Mouse (Mus musculus): ENCODE measurements at regions not wholly inside any gene's neighbourhood (a gene's known extent, or its start where the extent isn't known, plus 50 kb on each side); places are given as distances from the start of the nearest gene placed in this dataset.

DNA sequence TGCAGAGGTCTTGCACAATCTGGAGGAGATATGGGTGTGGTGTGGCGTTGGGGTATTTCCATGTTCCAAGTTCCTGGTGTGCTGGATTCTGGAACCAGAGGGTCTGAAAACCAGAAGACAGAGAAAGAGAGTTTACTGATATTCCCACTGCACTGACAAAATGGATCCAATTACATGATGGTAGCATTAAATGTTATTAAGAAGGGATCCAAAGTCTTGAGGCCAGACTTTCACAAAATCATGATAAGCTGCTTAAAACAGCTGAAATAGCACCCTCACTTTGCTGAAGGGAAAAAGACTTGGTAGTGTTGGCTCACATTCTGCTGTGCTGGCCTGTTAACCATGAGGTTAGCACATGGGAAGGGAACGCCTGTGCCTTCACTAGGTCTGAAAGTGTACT is 288.6 kb upstream of the Rnaseh2b start:
- no peaks in the 10 kb centered on the region for H3K9me3 ChIP-seq (replicated peaks)
- H3K36me3 ChIP-seq, result no peaks in the 10 kb centered on the region
- no peak for ATAC-seq (replicated peaks; ENCODE audit: insufficient number of reproducible peaks, insufficient read depth, low FRiP score, low read depth)
- WGBS, result 88% methylated on average over 2 of the region's 2 CpGs
- H3K4me3 ChIP-seq, result no peak overlapping the region
- no peaks in the 10 kb centered on the region; the same call in 1 of the 2 replicates for H3K4me1 ChIP-seq (replicated peaks)
- no peak overlapping the region for H3K4me2 ChIP-seq
- no peaks in the 10 kb centered on the region for H3K27me3 ChIP-seq
- H3K27ac ChIP-seq, result no peak overlapping the region
- H3K9ac ChIP-seq, result no peak overlapping the region

DNA sequence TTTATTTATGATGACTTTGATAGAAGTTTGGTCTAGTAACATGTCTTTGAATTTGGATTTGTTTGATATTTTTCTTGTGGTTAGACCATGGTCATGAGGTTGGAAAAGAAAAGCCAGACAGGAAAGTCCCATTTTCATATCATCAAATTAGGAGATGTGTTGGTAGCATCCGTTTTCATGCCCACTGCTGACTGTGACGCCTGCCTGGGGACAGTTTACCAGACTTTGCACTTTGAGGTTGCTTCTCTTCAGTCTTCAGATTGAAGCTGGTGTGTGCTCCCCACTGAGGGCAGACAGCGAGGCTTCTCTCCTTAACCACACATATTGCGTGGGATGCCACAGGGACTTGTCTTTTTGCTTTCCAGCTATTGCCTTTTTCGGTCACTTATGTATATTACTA is 283.7 kb upstream of the Rnaseh2b start:
- H3K36me3 ChIP-seq, result no peaks in the 10 kb centered on the region
- no peak overlapping the region for H3K4me3 ChIP-seq
- no peak overlapping the region for H3K27ac ChIP-seq
- no peaks in the 10 kb centered on the region for H3K4me1 ChIP-seq (replicated peaks)
- no peaks in the 10 kb centered on the region for H3K27me3 ChIP-seq
- no peaks in the 10 kb centered on the region for H3K9me3 ChIP-seq (replicated peaks)
- WGBS, result 86% methylated on average over 5 of the region's 5 CpGs
- no peak for ATAC-seq (replicated peaks; ENCODE audit: insufficient number of reproducible peaks, insufficient read depth, low FRiP score, low read depth)
- no peak overlapping the region for H3K9ac ChIP-seq
- H3K4me2 ChIP-seq, result no peak overlapping the region

DNA sequence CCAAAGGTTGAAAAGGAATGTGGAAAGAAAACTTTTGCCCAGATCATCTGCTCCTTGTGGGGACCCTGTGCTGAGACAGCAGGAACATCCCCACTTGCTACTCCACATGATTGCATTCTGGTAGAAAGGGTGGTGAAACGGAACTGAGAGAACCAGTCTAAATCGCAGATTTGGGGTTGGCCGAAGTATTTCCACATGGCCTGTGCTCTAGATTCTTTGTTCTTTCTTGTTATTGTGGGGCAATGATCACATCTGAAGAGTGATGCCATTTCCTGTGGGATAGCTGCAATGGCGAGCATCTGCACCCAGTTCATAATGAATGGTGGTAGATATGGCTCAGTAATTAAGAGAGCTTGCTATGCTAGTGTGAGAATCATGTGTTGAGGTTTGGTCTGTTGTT is 273.6 kb upstream of the Rnaseh2b start:
- Histone ChIP-seq H3K4me2 (no peak overlapping the region), H3K4me3 (no peak overlapping the region), H3K9ac (no peak overlapping the region), H3K27me3 (no peaks in the 10 kb centered on the region), H3K36me3 (no peaks in the 10 kb centered on the region), H3K9me3 (replicated peaks) (no peaks in the 10 kb centered on the region), H3K27ac (no peak overlapping the region), H3K4me1 (replicated peaks) (no peaks in the 10 kb centered on the region)
- no peak for ATAC-seq (replicated peaks; ENCODE audit: insufficient number of reproducible peaks, insufficient read depth, low FRiP score, low read depth)
- WGBS, result 81% methylated on average over 4 of the region's 4 CpGs

DNA sequence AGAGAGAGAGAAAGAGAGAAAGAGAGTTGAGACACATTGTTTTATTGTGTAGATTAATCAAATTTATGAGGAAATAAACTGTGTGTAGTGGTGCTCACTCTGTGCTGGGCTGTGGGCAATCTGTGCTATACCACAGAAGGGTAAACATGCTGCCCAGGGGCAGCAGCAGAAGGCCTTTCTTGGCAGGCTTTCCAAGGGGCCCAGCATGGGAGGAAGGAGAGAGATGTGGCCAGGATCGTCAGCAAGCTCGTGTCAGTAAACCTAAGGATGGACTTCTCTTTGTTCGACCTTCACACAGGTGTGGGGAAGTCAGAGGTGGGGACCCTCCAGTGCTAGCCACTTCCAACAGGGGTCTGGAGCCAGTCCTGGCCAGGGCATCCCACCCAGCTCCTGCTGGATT is 271.4 kb upstream of the Rnaseh2b start:
- Histone ChIP-seq H3K4me1 (replicated peaks) (no peaks in the 10 kb centered on the region), H3K4me2 (no peak overlapping the region), H3K9me3 (replicated peaks) (no peaks in the 10 kb centered on the region), H3K9ac (no peak overlapping the region), H3K27ac (no peak overlapping the region), H3K36me3 (no peaks in the 10 kb centered on the region), H3K4me3 (no peak overlapping the region), H3K27me3 (no peaks in the 10 kb centered on the region)
- no peak for ATAC-seq (replicated peaks; ENCODE audit: insufficient number of reproducible peaks, insufficient read depth, low FRiP score, low read depth)
- 56% methylated on average over 3 of the region's 3 CpGs for WGBS

DNA sequence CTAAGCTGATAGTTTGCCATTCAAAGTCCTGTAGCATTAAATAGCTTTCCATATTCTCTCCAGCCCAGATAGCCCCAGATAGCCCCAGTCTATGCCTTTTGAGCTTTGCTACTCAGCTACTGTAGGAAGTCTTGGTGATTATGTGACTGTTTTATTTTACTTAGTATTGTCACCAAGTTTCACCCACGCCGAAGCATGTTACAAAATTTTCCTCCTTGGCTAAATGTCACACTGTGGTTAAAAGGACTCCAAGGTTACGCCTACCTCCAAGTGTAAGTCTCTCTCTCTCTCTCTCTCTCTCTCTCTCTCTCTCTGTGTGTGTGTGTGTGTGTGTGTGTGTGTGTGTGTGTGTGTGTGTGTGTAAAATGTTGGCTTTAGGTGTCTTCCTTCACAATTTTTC is 270.2 kb upstream of the Rnaseh2b start:
- H3K27ac ChIP-seq, result no peak overlapping the region
- H3K9me3 ChIP-seq (replicated peaks), result no peaks in the 10 kb centered on the region
- no peaks in the 10 kb centered on the region for H3K4me1 ChIP-seq (replicated peaks)
- no peaks in the 10 kb centered on the region for H3K27me3 ChIP-seq
- WGBS, result 85% methylated on average over 3 of the region's 3 CpGs
- no peak for ATAC-seq (replicated peaks; ENCODE audit: insufficient number of reproducible peaks, insufficient read depth, low FRiP score, low read depth)
- H3K36me3 ChIP-seq, result no peaks in the 10 kb centered on the region
- H3K4me3 ChIP-seq, result no peak overlapping the region
- H3K9ac ChIP-seq, result no peak overlapping the region
- H3K4me2 ChIP-seq, result no peak overlapping the region

DNA sequence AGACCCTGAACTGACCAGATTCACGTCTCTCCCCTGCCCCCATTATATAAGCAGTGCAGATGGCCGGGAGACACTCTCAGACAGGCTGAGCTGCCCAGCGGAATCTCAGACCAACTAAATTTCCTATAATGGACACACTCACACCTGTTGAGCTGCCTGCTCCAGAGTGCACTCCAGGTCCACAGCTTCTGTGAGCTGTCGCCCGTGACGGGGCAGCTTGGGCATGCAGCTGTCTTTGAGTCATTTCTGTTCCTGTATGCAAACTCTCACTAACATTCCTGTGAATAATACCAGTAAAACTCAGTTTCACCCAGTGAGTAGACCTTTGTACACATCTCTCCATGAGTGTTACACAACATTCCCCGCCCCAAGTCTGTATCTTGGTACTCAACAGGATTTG is 269.4 kb upstream of the Rnaseh2b start:
- H3K4me2 ChIP-seq, result no peak overlapping the region
- H3K9ac ChIP-seq, result no peak overlapping the region
- H3K36me3 ChIP-seq, result no peaks in the 10 kb centered on the region
- H3K4me3 ChIP-seq, result no peak overlapping the region
- H3K9me3 ChIP-seq (replicated peaks), result no peaks in the 10 kb centered on the region
- no peak overlapping the region for H3K27ac ChIP-seq
- ATAC-seq (replicated peaks; ENCODE audit: insufficient number of reproducible peaks, insufficient read depth, low FRiP score, low read depth), result no peak
- H3K27me3 ChIP-seq, result no peaks in the 10 kb centered on the region
- H3K4me1 ChIP-seq (replicated peaks), result no peaks in the 10 kb centered on the region
- WGBS, result 79% methylated on average over 7 of the region's 7 CpGs

DNA sequence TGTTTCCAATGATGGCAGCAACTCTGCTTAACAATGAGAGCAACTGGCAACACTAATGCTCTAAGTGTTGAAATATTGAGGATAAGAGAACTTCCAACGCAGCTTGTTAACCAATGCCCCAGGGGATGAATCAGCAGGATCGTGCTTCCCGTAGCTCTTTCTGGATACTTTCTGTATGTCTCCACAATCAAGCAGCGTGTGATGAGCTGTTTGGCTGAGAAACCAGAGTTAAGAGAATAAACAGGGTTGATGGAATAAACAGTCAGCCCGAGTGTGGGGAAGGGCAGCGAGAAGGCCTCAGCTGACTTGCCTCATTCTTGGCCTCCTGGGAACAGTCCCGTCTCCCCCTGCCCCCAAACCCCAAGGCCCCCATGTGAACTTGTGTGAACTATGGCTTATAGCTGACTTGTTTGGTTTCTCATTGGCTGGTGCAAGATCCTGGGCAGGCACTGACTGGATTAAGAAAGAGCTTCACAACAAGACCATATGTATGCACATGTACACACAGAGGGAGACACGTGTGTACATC is 264.6 kb upstream of the Rnaseh2b start:
- Histone ChIP-seq H3K4me1 (replicated peaks) (no peaks in the 10 kb centered on the region), H3K4me2 (no peak overlapping the region), H3K9ac (no peak overlapping the region), H3K36me3 (no peaks in the 10 kb centered on the region), H3K9me3 (replicated peaks) (no peaks in the 10 kb centered on the region), H3K27ac (no peak overlapping the region), H3K4me3 (no peak overlapping the region), H3K27me3 (no peaks in the 10 kb centered on the region; the same call in 1 of the 2 replicates)
- 61% methylated on average over 8 of the region's 8 CpGs for WGBS
- ATAC-seq (replicated peaks; ENCODE audit: insufficient number of reproducible peaks, insufficient read depth, low FRiP score, low read depth), result no peak

DNA sequence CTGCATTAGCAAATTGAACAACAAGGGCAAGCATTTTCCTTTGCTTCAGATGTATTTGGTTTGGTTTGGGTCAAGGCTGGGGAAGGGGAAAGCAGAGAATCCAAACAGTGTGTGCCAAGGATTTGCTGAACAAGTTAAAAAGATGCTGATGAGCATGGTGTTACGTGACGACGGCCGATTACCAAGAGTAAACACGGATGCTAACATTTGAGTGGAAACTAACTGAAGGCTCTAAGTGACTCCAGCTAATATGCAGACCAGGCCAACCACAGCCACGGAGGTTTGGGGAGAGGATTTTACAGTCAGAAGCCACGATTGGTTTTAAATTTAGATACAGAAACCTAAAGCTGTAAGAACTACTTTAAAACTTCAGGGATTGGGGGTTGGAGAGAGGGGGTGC is 262.3 kb upstream of the Rnaseh2b start:
- H3K4me2 ChIP-seq, result no peak overlapping the region
- no peaks in the 10 kb centered on the region for H3K9me3 ChIP-seq (replicated peaks)
- no peaks in the 10 kb centered on the region for H3K4me1 ChIP-seq (replicated peaks)
- no peak overlapping the region for H3K9ac ChIP-seq
- H3K27me3 ChIP-seq, result no peaks in the 10 kb centered on the region; the same call in 1 of the 2 replicates
- H3K27ac ChIP-seq, result no peak overlapping the region
- no peak for ATAC-seq (replicated peaks; ENCODE audit: insufficient number of reproducible peaks, insufficient read depth, low FRiP score, low read depth)
- H3K4me3 ChIP-seq, result no peak overlapping the region
- WGBS, result 73% methylated on average over 7 of the region's 7 CpGs
- H3K36me3 ChIP-seq, result no peaks in the 10 kb centered on the region

DNA sequence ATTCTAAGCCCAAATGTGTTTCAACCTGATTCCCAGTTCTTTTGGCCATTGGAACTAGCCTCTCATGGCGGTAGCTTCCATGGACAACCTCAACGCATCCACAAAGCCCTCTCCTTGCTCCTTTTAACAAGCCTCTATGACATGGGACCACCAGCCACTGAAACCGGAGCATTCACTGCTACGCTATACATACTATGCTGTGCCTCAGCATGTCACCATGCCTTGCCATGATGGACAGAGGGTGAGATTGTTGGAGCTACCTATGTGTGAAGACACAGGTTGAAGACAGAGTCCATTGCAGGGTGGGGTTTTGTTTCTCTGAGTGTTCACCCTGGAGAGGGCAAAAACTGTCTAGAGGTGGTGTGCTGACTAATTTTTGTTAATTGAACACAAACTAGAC is 258.7 kb upstream of the Rnaseh2b start:
- Histone ChIP-seq H3K27ac (no peak overlapping the region), H3K9ac (no peak overlapping the region), H3K27me3 (no peaks in the 10 kb centered on the region; the same call in 1 of the 2 replicates), H3K4me1 (replicated peaks) (0 out of 2 replicates have a peak, but pooled peaks cover 4% of the 10 kb centered on the region), H3K9me3 (replicated peaks) (no peaks in the 10 kb centered on the region), H3K4me3 (no peak overlapping the region), H3K36me3 (no peaks in the 10 kb centered on the region), H3K4me2 (no peak overlapping the region)
- no peak for ATAC-seq (replicated peaks; ENCODE audit: insufficient number of reproducible peaks, insufficient read depth, low FRiP score, low read depth)
- whole genome bisulfite sequencing, result 92% methylated on average over 4 of the region's 4 CpGs

DNA sequence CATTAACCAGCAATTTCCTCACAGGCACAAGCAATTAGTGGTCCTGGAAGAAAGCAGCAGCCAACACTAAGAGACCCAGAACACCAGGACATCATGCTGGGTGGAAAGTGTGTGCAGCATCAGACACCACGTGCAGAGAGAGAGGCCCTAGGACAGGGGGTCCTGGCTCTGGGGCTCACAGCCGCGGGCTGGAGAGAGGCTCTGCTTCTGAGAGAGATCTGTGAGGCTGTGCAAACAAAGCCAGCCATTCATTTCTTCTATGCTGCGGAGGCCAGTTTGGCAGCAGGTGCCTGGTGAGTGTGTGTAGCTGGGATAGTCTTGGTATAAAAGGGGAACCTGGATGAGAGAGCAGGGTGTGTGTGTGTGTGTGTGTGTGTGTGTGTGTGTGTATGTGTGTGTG is 257.7 kb upstream of the Rnaseh2b start:
- Histone ChIP-seq H3K4me3 (no peak overlapping the region), H3K27ac (no peak overlapping the region), H3K4me1 (replicated peaks) (0 out of 2 replicates have a peak, but pooled peaks cover 4% of the 10 kb centered on the region), H3K27me3 (no peaks in the 10 kb centered on the region), H3K4me2 (no peak overlapping the region), H3K9ac (no peak overlapping the region), H3K9me3 (replicated peaks) (no peaks in the 10 kb centered on the region), H3K36me3 (no peaks in the 10 kb centered on the region)
- no peak for ATAC-seq (replicated peaks; ENCODE audit: insufficient number of reproducible peaks, insufficient read depth, low FRiP score, low read depth)
- 59% methylated on average over 4 of the region's 4 CpGs for WGBS

DNA sequence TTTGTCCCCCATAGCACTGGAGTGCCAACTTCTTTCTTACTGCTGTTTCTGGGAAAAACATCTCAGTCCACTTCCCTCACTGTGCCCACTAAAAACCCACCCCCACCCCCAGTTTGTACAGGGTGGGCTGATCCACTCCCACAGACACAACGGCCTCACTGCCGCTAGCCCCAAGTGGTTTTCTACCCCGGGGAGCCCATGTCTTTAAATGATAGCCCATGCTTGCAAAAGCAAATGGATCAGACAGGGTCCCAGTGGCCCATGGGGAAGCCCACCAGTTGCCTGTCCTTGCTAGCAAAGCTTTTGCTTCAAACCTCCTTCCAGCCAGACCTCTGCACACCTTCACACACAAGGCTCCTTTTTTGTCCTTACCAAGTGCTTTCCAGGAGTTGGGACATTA is 257.0 kb upstream of the Rnaseh2b start:
- H3K36me3 ChIP-seq, result no peaks in the 10 kb centered on the region
- 82% methylated on average over 3 of the region's 3 CpGs for WGBS
- 0 out of 2 replicates have a peak, but pooled peaks cover 4% of the 10 kb centered on the region for H3K4me1 ChIP-seq (replicated peaks)
- no peak overlapping the region for H3K4me2 ChIP-seq
- H3K9me3 ChIP-seq (replicated peaks), result no peaks in the 10 kb centered on the region
- H3K4me3 ChIP-seq, result no peak overlapping the region
- no peak overlapping the region for H3K9ac ChIP-seq
- ATAC-seq (replicated peaks; ENCODE audit: insufficient number of reproducible peaks, insufficient read depth, low FRiP score, low read depth), result no peak
- no peaks in the 10 kb centered on the region for H3K27me3 ChIP-seq
- no peak overlapping the region for H3K27ac ChIP-seq

DNA sequence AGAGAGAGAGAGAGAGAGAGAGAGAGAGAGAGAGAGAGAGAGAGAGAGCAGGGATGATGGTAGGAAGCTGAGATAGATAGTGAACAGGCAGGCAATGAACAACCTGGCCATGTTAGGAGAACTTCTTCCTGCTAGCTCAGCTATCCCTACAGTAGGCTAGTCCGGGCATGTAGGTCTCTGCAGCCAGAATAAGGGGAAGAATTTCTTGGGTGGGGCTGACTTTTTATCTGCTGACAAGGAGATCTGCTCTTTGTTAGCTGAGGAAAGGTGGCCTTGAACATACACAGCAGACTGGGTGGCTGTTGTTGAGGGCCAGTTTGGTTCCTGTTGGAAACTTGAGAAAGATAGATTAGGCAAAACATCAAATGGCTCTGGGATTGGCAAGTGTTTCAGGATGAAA is 254.9 kb upstream of the Rnaseh2b start:
- 38% methylated on average over 1 of the region's 1 CpGs for WGBS
- no peak overlapping the region for H3K4me3 ChIP-seq
- no peaks in the 10 kb centered on the region for H3K36me3 ChIP-seq
- H3K9me3 ChIP-seq (replicated peaks), result no peaks in the 10 kb centered on the region
- no peak overlapping the region for H3K9ac ChIP-seq
- H3K27me3 ChIP-seq, result no peaks in the 10 kb centered on the region
- H3K4me1 ChIP-seq (replicated peaks), result 0 out of 2 replicates have a peak, but pooled peaks cover 4% of the 10 kb centered on the region
- H3K4me2 ChIP-seq, result no peak overlapping the region
- no peak for ATAC-seq (replicated peaks; ENCODE audit: insufficient number of reproducible peaks, insufficient read depth, low FRiP score, low read depth)
- no peak overlapping the region for H3K27ac ChIP-seq

Data from heart, embryonic 15.5 days (tissue).